In the genomic region with DNA sequence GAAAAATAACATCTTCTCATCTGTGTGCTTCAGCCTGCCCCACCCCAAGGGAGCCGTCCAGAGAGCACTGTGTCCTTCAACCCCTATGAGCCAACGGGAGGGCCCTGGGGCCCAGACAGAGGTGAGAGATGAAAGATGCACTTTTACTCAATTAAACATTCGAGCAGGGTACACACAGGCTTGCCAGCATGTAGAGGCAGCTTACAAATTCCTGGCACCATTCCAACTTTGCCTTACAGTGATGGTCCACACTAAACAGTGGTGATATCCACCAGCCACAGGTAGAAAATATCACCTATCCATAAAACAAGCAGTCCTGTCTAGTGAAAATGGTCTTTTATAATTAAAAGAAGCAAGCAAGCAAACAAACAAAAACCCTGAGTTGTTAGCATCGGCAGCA, we compare ENCODE assay signal across 27 mouse cellular contexts. TPM values are rescaled to one million over a fixed set of nuclear protein-coding genes. Genes with fewer than 3 reads are reported as not detected.
DNase-seq lines count a peak whose midpoint lies in the region; ATAC-seq lines count a peak whose summit lies in the region.
"Had no signal": no experiment of that assay in that cellular context is flagged by ENCODE, and none has a peak within 500 bp of the region (broad histone marks: within the 10 kb centered on the region; RNA-seq: fewer than 3 reads in every experiment).

No protein-coding gene starts in this region.

- no peaks in the 10 kb centered on the region for H3K36me3 ChIP-seq in forebrain, embryonic 14.5 days (ENCODE audit: control insufficient read depth, insufficient read depth, low read length)
- no peaks in the 10 kb centered on the region for H3K36me3 ChIP-seq in forebrain, embryonic 10.5 days (replicated peaks)
- no peaks in the 10 kb centered on the region for H3K36me3 ChIP-seq in hindbrain, embryonic 15.5 days
- no peaks in the 10 kb centered on the region for H3K36me3 ChIP-seq in hindbrain, embryonic 16.5 days (ENCODE audit: control insufficient read depth, insufficient read depth, low read length)
- no peaks in the 10 kb centered on the region for H3K36me3 ChIP-seq in midbrain, embryonic 14.5 days (ENCODE audit: control insufficient read depth, insufficient read depth, low read length)
- no peaks in the 10 kb centered on the region for H3K36me3 ChIP-seq in midbrain, embryonic 13.5 days
- H3K36me3 ChIP-seq: embryonic facial prominence, embryonic 13.5 days; embryonic facial prominence, embryonic 15.5 days; G1E had no signal

- H3K9ac ChIP-seq in forebrain, embryonic 14.5 days (ENCODE audit: low read length), result no peak overlapping the region
- no peak overlapping the region for H3K9ac ChIP-seq in hindbrain, embryonic 15.5 days
- H3K9ac ChIP-seq in hindbrain, embryonic 16.5 days (ENCODE audit: low read depth, low read length), result no peak overlapping the region
- H3K9ac ChIP-seq in midbrain, embryonic 14.5 days (replicated peaks; ENCODE audit: low read length), result no peak overlapping the region
- no peak overlapping the region for H3K9ac ChIP-seq in midbrain, embryonic 13.5 days (replicated peaks)
- H3K9ac ChIP-seq: embryonic facial prominence, embryonic 13.5 days; embryonic facial prominence, embryonic 15.5 days; forebrain, embryonic 13.5 days had no signal

- H3K4me2 ChIP-seq in forebrain, embryonic 14.5 days (ENCODE audit: low read length), result no peak overlapping the region
- no peak overlapping the region for H3K4me2 ChIP-seq in hindbrain, embryonic 15.5 days
- H3K4me2 ChIP-seq in hindbrain, embryonic 16.5 days (ENCODE audit: low read length), result no peak overlapping the region
- no peak overlapping the region for H3K4me2 ChIP-seq in midbrain, embryonic 14.5 days (ENCODE audit: low read length)
- no peak overlapping the region for H3K4me2 ChIP-seq in midbrain, embryonic 13.5 days (replicated peaks)
- H3K4me2 ChIP-seq: embryonic facial prominence, embryonic 13.5 days; embryonic facial prominence, embryonic 15.5 days; forebrain, embryonic 13.5 days had no signal

- WGBS in forebrain, embryonic 14.5 days, result 43% methylated on average over 4 of the region's 4 CpGs
- WGBS in forebrain, embryonic 10.5 days, result 81% methylated on average over 4 of the region's 4 CpGs
- WGBS in hindbrain, embryonic 15.5 days, result 49% methylated on average over 4 of the region's 4 CpGs
- 34% methylated on average over 4 of the region's 4 CpGs for WGBS in hindbrain, embryonic 16.5 days
- WGBS in midbrain, embryonic 14.5 days, result 57% methylated on average over 4 of the region's 4 CpGs
- 74% methylated on average over 4 of the region's 4 CpGs for WGBS in midbrain, embryonic 13.5 days

- H3K27ac ChIP-seq in forebrain, embryonic 14.5 days (ENCODE audit: low read depth, low read length), result no peak overlapping the region
- H3K27ac ChIP-seq in forebrain, embryonic 10.5 days, result no peak overlapping the region
- H3K27ac ChIP-seq in hindbrain, embryonic 15.5 days (replicated peaks), result no peak overlapping the region
- no peak overlapping the region for H3K27ac ChIP-seq in hindbrain, embryonic 16.5 days (ENCODE audit: low read depth, low read length)
- H3K27ac ChIP-seq in midbrain, embryonic 14.5 days (replicated peaks; ENCODE audit: low read depth, low read length), result no peak overlapping the region
- H3K27ac ChIP-seq in midbrain, embryonic 13.5 days, result no peak overlapping the region
- H3K27ac ChIP-seq: embryonic facial prominence, embryonic 13.5 days; embryonic facial prominence, embryonic 15.5 days; forebrain, embryonic 13.5 days had no signal

- DNase-seq in cerebellum, postnatal 10 days, result peak; percentile 41 to 58
- DNase-seq in cerebellum, adult 9-11 months, result no peak
- DNase-seq in forebrain, embryonic 14.5 days (ENCODE audit: low spot score), result peak; percentile 48
- no peak for DNase-seq in forebrain, embryonic 10.5 days (ENCODE audit: extremely low spot score, low spot score)
- peak; percentile 42 for DNase-seq in midbrain, embryonic 14.5 days
- DNase-seq: adrenal gland, adult 8-10 months; adrenal gland, postnatal 14 days; adrenal gland, postnatal 36 days; B cell, adult 2 months; cerebellum, adult 11 months; cerebellum, adult 2 months; cerebellum, adult 9-10 months; cerebellum, postnatal 36 days; embryo, embryonic 11 days had no signal

- no peak for ATAC-seq in forebrain, embryonic 14.5 days
- ATAC-seq in hindbrain, embryonic 15.5 days (ENCODE audit: low FRiP score, low read depth), result peak; percentile 68; the same call in 1 of the 2 replicates
- ATAC-seq in hindbrain, embryonic 16.5 days, result no peak
- ATAC-seq in midbrain, embryonic 14.5 days (ENCODE audit: low FRiP score, low TSS enrichment), result no peak
- no peak for ATAC-seq in midbrain, embryonic 13.5 days
- ATAC-seq: activated CD4-positive, CD25-positive, alpha-beta regulatory T cell, adult 4 months; CD4-positive, CD25-positive, alpha-beta regulatory T cell, adult 4 months; forebrain, embryonic 13.5 days; forebrain, embryonic 16.5 days; Patski had no signal

- H3K4me1 ChIP-seq in forebrain, embryonic 14.5 days (ENCODE audit: control insufficient read depth, insufficient read depth, low read length), result 0 out of 2 replicates have a peak, but pooled peaks cover 3% of the 10 kb centered on the region
- H3K4me1 ChIP-seq in forebrain, embryonic 10.5 days, result no peaks in the 10 kb centered on the region
- H3K4me1 ChIP-seq in hindbrain, embryonic 15.5 days (replicated peaks), result no peaks in the 10 kb centered on the region
- peaks cover 2% of the 10 kb centered on the region; the same call in 1 of the 2 replicates for H3K4me1 ChIP-seq in hindbrain, embryonic 16.5 days (ENCODE audit: control insufficient read depth, insufficient read depth, low read depth, low read length)
- no peaks in the 10 kb centered on the region for H3K4me1 ChIP-seq in midbrain, embryonic 14.5 days (ENCODE audit: control insufficient read depth, insufficient read depth, low read length)
- no peaks in the 10 kb centered on the region for H3K4me1 ChIP-seq in midbrain, embryonic 13.5 days (replicated peaks)
- H3K4me1 ChIP-seq: embryonic facial prominence, embryonic 13.5 days; embryonic facial prominence, embryonic 15.5 days had no signal

- H3K4me3 ChIP-seq in forebrain, embryonic 14.5 days (ENCODE audit: low read depth, low read length), result no peak overlapping the region
- no peak overlapping the region for H3K4me3 ChIP-seq in forebrain, embryonic 10.5 days
- H3K4me3 ChIP-seq in hindbrain, embryonic 15.5 days, result no peak overlapping the region
- H3K4me3 ChIP-seq in hindbrain, embryonic 16.5 days (ENCODE audit: low read length), result no peak overlapping the region
- no peak overlapping the region for H3K4me3 ChIP-seq in midbrain, embryonic 14.5 days (replicated peaks; ENCODE audit: low read depth, low read length)
- H3K4me3 ChIP-seq in midbrain, embryonic 13.5 days (replicated peaks), result no peak overlapping the region
- H3K4me3 ChIP-seq: embryonic facial prominence, embryonic 13.5 days; embryonic facial prominence, embryonic 15.5 days; erythroblast, embryonic 14.5 days; forebrain, embryonic 13.5 days had no signal

- no peaks in the 10 kb centered on the region for H3K27me3 ChIP-seq in forebrain, embryonic 14.5 days (replicated peaks; ENCODE audit: control insufficient read depth, insufficient read depth, low read length)
- no peaks in the 10 kb centered on the region for H3K27me3 ChIP-seq in forebrain, embryonic 10.5 days (ENCODE audit: poor library complexity, severe bottlenecking)
- H3K27me3 ChIP-seq in hindbrain, embryonic 15.5 days, result no peaks in the 10 kb centered on the region
- H3K27me3 ChIP-seq in hindbrain, embryonic 16.5 days (replicated peaks; ENCODE audit: control insufficient read depth, insufficient read depth, low read length), result 0 out of 2 replicates have a peak, but pooled peaks cover 2% of the 10 kb centered on the region
- H3K27me3 ChIP-seq in midbrain, embryonic 14.5 days (ENCODE audit: control insufficient read depth, insufficient read depth, low read length), result no peaks in the 10 kb centered on the region
- H3K27me3 ChIP-seq in midbrain, embryonic 13.5 days, result no peaks in the 10 kb centered on the region
- H3K27me3 ChIP-seq: CH12.LX; embryonic facial prominence, embryonic 15.5 days; forebrain, embryonic 13.5 days had no signal

- H3K9me3 ChIP-seq in forebrain, embryonic 14.5 days (replicated peaks; ENCODE audit: control insufficient read depth, low read length), result no peaks in the 10 kb centered on the region
- H3K9me3 ChIP-seq in forebrain, embryonic 10.5 days, result no peaks in the 10 kb centered on the region
- no peaks in the 10 kb centered on the region for H3K9me3 ChIP-seq in hindbrain, embryonic 15.5 days
- no peaks in the 10 kb centered on the region for H3K9me3 ChIP-seq in hindbrain, embryonic 16.5 days (ENCODE audit: control insufficient read depth, low read length)
- no peaks in the 10 kb centered on the region for H3K9me3 ChIP-seq in midbrain, embryonic 14.5 days (ENCODE audit: control insufficient read depth, low read length)
- H3K9me3 ChIP-seq in midbrain, embryonic 13.5 days, result no peaks in the 10 kb centered on the region
- H3K9me3 ChIP-seq: embryonic facial prominence, embryonic 13.5 days; embryonic facial prominence, embryonic 15.5 days; forebrain, embryonic 13.5 days had no signal

RNA-seq across cellular contexts. Expression of a gene that starts 48.7 kb away (rescaled TPM):
- 1.0 and 1.1 TPM in 2 replicates for polyA plus RNA-seq in forebrain, embryonic 14.5 days (2014; fragmentation: Nextera tagmentation; extraction: Ambion mirVana)
- 2.1 and 2.3 TPM in 2 replicates for polyA plus RNA-seq in forebrain, embryonic 10.5 days (2016; fragmentation: Nextera tagmentation; extraction: Ambion mirVana)
- 1.2 and 1.4 TPM in 2 replicates for polyA plus RNA-seq in hindbrain, embryonic 15.5 days (2015; fragmentation: Nextera tagmentation; extraction: Ambion mirVana)
- 1.1 and 1.4 TPM in 2 replicates for polyA plus RNA-seq in hindbrain, embryonic 16.5 days (2015; fragmentation: Nextera tagmentation; extraction: Ambion mirVana)
- polyA plus RNA-seq in midbrain, embryonic 14.5 days (2014; fragmentation: Nextera tagmentation; extraction: Ambion mirVana), result 0.77 and 1.9 TPM in 2 replicates
- polyA plus RNA-seq in midbrain, embryonic 13.5 days (2015; fragmentation: Nextera tagmentation; extraction: Ambion mirVana), result 1.1 and 1.5 TPM in 2 replicates
- polyA plus RNA-seq: G1E, Patski had no signal

Comparison
In these comparisons a context has a peak if more than half of its experiments do, and no peak if none do; other contexts are left out.
1. DNase-seq: peak in cerebellum, postnatal 10 days (2 of 2), forebrain, embryonic 14.5 days (single experiment) and midbrain, embryonic 14.5 days (single experiment); none in cerebellum, adult 9-11 months (single experiment) and forebrain, embryonic 10.5 days (single experiment).